ENCODE assay signal across 27 mouse cellular contexts in genomic region chr4:45203283-45203682, GRCm38 (mm10). TPM values are rescaled to one million over a fixed set of nuclear protein-coding genes. Genes with fewer than 3 reads are reported as not detected.
A peak's percentile ranks its signal among the peaks of the same experiment; 100 is the strongest.
DNase-seq lines count a peak whose midpoint lies in the region; ATAC-seq and TF ChIP-seq lines count a peak whose summit lies in the region.
"Had no signal": no experiment of that assay in that cellular context is flagged by ENCODE, and none has a peak within 500 bp of the region (broad histone marks: within the 10 kb centered on the region; RNA-seq: fewer than 3 reads in every experiment).

No protein-coding gene starts in this region.

- no peak overlapping the region for H3K27ac ChIP-seq in liver, postnatal 0 days (ENCODE audit: low read depth)
- H3K27ac ChIP-seq: embryonic facial prominence, embryonic 13.5 days; embryonic facial prominence, embryonic 15.5 days; forebrain, embryonic 13.5 days had no signal

- H3K4me1 ChIP-seq in lung, adult 2 months (ENCODE audit: control insufficient read depth, insufficient read depth, low read length) = no peaks in the 10 kb centered on the region; the same call in 1 of the 2 replicates
- no peaks in the 10 kb centered on the region for H3K4me1 ChIP-seq in liver, postnatal 0 days (ENCODE audit: insufficient read depth)
- H3K4me1 ChIP-seq: embryonic facial prominence, embryonic 13.5 days had no signal

- TF ChIP-seq EP300 in liver, postnatal 0 days (IDR thresholded peaks at IDR 0.05; ENCODE audit: low read depth) = no peak

- WGBS in lung, adult 2 months = 84% methylated on average over 7 of the region's 7 CpGs
- 77% methylated on average over 7 of the region's 7 CpGs for WGBS in liver, postnatal 0 days (ENCODE audit: insufficient replicate concordance)

- H3K9ac ChIP-seq in liver, postnatal 0 days (replicated peaks) = no peak overlapping the region
- H3K9ac ChIP-seq: embryonic facial prominence, embryonic 13.5 days; embryonic facial prominence, embryonic 15.5 days; forebrain, embryonic 13.5 days; forebrain, postnatal 0 days had no signal

- H3K27me3 ChIP-seq in liver, postnatal 0 days (ENCODE audit: insufficient read depth, low read length) = no peaks in the 10 kb centered on the region
- H3K27me3 ChIP-seq: CH12.LX; embryonic facial prominence, embryonic 13.5 days; embryonic facial prominence, embryonic 15.5 days; forebrain, embryonic 13.5 days; Patski had no signal

- no peaks in the 10 kb centered on the region for H3K9me3 ChIP-seq in liver, postnatal 0 days (ENCODE audit: low read length)
- H3K9me3 ChIP-seq: embryonic facial prominence, embryonic 13.5 days; embryonic facial prominence, embryonic 15.5 days; forebrain, embryonic 13.5 days; G1E had no signal

- no peak overlapping the region for H3K4me3 ChIP-seq in lung, adult 2 months (replicated peaks; ENCODE audit: extremely low read depth, low read depth, low read length)
- no peak overlapping the region for H3K4me3 ChIP-seq in liver, postnatal 0 days (ENCODE audit: low read depth, low read length)
- H3K4me3 ChIP-seq: embryonic facial prominence, embryonic 13.5 days; embryonic facial prominence, embryonic 15.5 days; erythroblast, embryonic 14.5 days; forebrain, embryonic 13.5 days had no signal

- ATAC-seq in liver, postnatal 0 days = no peak
- ATAC-seq: activated CD4-positive, CD25-positive, alpha-beta regulatory T cell, adult 4 months; CD4-positive, CD25-positive, alpha-beta regulatory T cell, adult 4 months; forebrain, embryonic 13.5 days; forebrain, postnatal 0 days; Patski had no signal

- no peak overlapping the region for H3K4me2 ChIP-seq in liver, postnatal 0 days (ENCODE audit: low read depth, low read length)
- H3K4me2 ChIP-seq: embryonic facial prominence, embryonic 13.5 days; embryonic facial prominence, embryonic 15.5 days; forebrain, embryonic 13.5 days had no signal

- no peaks in the 10 kb centered on the region for H3K36me3 ChIP-seq in liver, postnatal 0 days (replicated peaks; ENCODE audit: insufficient read depth, low read length)
- H3K36me3 ChIP-seq: embryonic facial prominence, embryonic 13.5 days; embryonic facial prominence, embryonic 15.5 days; G1E had no signal

- no peak for TF ChIP-seq POLR2A in lung, adult 2 months (IDR thresholded peaks at IDR 0.05; ENCODE audit: borderline replicate concordance, extremely low read depth, low read depth, low read length)

- no peak for TF ChIP-seq CTCF in lung, adult 2 months (IDR thresholded peaks at IDR 0.05; ENCODE audit: insufficient read depth, low read length)
- no peak for TF ChIP-seq CTCF in liver, postnatal 0 days (IDR thresholded peaks at IDR 0.05; ENCODE audit: low read depth)

- DNase-seq in testis, postnatal 14 days (ENCODE audit: low spot score) = peak; percentile 15
- DNase-seq in testis, postnatal 10 days (ENCODE audit: low spot score) = no peak
- DNase-seq in R1 (ENCODE audit: low read depth, low spot score) = peak; percentile 45
- peak; percentile 57 for DNase-seq in fat pad, adult 2 months (ENCODE audit: extremely low read depth, low read depth, low spot score)
- no peak for DNase-seq in lung, adult 2 months
- DNase-seq in cerebellum, adult 11 months = no peak
- DNase-seq in liver, postnatal 0 days = no peak
- DNase-seq: adrenal gland, adult 8-10 months; adrenal gland, postnatal 14 days; adrenal gland, postnatal 36 days; B cell, adult 2 months; cerebellum, adult 18-20 months; cerebellum, adult 8-10 months; cerebellum, adult 9-11 months; cerebellum, postnatal 14 days; cerebellum, postnatal 36 days; embryo, embryonic 11 days; forebrain, postnatal 0 days had no signal

RNA-seq across cellular contexts. Expression of gene Frmpd1, which starts 18.6 kb away (rescaled TPM):
- polyA plus RNA-seq in lung, adult 2 months (2012; rRNA removed) = 2.8 and 3.9 TPM in 2 replicates
- polyA plus RNA-seq in liver, postnatal 0 days (2015; fragmentation: Nextera tagmentation; extraction: Ambion mirVana) = 0.02 and 0.04 TPM in 2 replicates
- polyA plus RNA-seq: activated CD4-positive, CD25-positive, alpha-beta regulatory T cell, adult 4 months; CD4-positive, CD25-positive, alpha-beta regulatory T cell, adult 4 months had no signal

Comparison
In these comparisons a context has a peak if more than half of its experiments do, and no peak if none do; other contexts are left out.
1. DNase-seq: peak in testis, postnatal 14 days (single experiment), R1 (single experiment) and fat pad, adult 2 months (single experiment); none in testis, postnatal 10 days (single experiment), lung, adult 2 months (single experiment), cerebellum, adult 11 months (single experiment) and liver, postnatal 0 days (single experiment).